Mouse (Mus musculus) intestine, postnatal 0 days (tissue): Measurements from ENCODE around the gene Tcea2. TPM values are rescaled to one million over a fixed set of nuclear protein-coding genes. Genes with fewer than 3 reads are reported as not detected.

Experiments used
- ATAC-seq: fragments of 200-750 bp; cut with Nextera tagmentation; 2 replicates; pipeline ENCODE4 v1.8.0; 2017; ENCODE audit warnings: mild to moderate bottlenecking, moderate TSS enrichment, moderate library complexity
- H3K27ac ChIP-seq: fragments of 300-500 bp; sonication (generic); 2 replicates; pipeline ENCODE4 v1.5.1; 2014; ENCODE audit warnings: mild to moderate bottlenecking, low read depth, low read length, moderate library complexity
- H3K27me3 ChIP-seq: fragments of 300-500 bp; sonication (generic); replicated peaks from 2 replicates; pipeline ENCODE4 v1.6.1; 2014; ENCODE audit warnings: low read length, mixed read lengths; ENCODE audit not compliant: control insufficient read depth, insufficient read depth
- H3K36me3 ChIP-seq: fragments of 300-500 bp; sonication (generic); 2 replicates; pipeline ENCODE4 v1.6.1; 2014; ENCODE audit warnings: mild to moderate bottlenecking, moderate library complexity; ENCODE audit not compliant: control insufficient read depth, insufficient read depth
- H3K4me1 ChIP-seq: fragments of 300-500 bp; sonication (generic); replicated peaks from 2 replicates; pipeline ENCODE4 v1.6.1; 2014; ENCODE audit warnings: antibody characterized with exemption, low read length, mixed read lengths; ENCODE audit not compliant: control insufficient read depth, insufficient read depth
- H3K4me2 ChIP-seq: fragments of 300-500 bp; sonication (generic); replicated peaks from 2 replicates; pipeline ENCODE4 v1.6.1; 2014; ENCODE audit warnings: low read depth, mild to moderate bottlenecking, moderate library complexity
- H3K4me3 ChIP-seq: fragments of 300-500 bp; sonication (generic); 2 replicates; pipeline ENCODE4 v1.5.1; 2014; ENCODE audit warnings: low read depth, low read length
- H3K9ac ChIP-seq: fragments of 300-500 bp; sonication (generic); 2 replicates; pipeline ENCODE4 v1.6.1; 2014; ENCODE audit warnings: mild to moderate bottlenecking, low read depth, low read length
- H3K9me3 ChIP-seq: fragments of 300-500 bp; sonication (generic); 2 replicates; pipeline ENCODE4 v1.6.1; 2016; ENCODE audit warnings: mixed run types; ENCODE audit not compliant: control insufficient read depth
- CTCF ChIP-seq: sonication (generic); IDR thresholded peaks from 2 replicates; pipeline ENCODE4 v1.5.1; 2016; ENCODE audit warnings: low read depth, mild to moderate bottlenecking, control low read depth, antibody characterized with exemption, moderate library complexity
- WGBS: fragments of 180-500 bp; shearing (Covaris S2); extraction: QIAGEN DNeasy Blood & Tissue Kit; methylation state at CpG from one replicate; pipeline ENCODE4 v1.1.7; 2014; 5-methylcytosine and 5-hydroxymethylcytosine counted together
- polyA plus RNA-seq: library from polyadenylated mRNA; unstranded; fragments of >200 nt; fragmentation: Nextera tagmentation; extraction: Ambion mirVana; gene quantifications from 2 replicates; pipeline ENCODE4 v1.2.1, GENCODE M21; 2015

Gene Tcea2
- polyA plus RNA-seq, 1 experiment from 2014 or later = 6.8 TPM

DNA sequence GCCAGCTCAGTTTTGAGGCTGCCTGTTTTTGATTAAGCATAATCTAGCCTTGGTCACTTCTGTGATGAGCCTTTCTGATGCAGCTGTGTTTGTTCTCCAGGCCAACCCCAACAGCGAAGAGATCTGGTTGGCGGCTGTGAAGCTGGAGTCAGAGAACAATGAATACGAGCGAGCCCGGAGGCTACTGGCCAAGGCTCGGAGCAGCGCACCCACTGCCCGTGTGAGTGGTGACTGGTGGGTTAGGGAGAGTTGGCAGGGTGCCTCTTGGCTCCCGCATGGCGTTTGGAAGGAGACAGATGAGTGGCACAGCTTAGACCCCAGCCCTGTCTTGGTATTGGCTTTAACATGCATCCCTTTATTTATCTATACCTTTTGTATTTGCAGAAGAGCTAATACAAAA is 31.2 kb upstream of the Tcea2 start:
- no peak overlapping the region for H3K27ac ChIP-seq
- 95% methylated on average over 10 of the region's 10 CpGs for WGBS
- H3K9me3 ChIP-seq = no peaks in the 10 kb centered on the region
- TF ChIP-seq CTCF = no peak
- ATAC-seq = no peak
- no peak overlapping the region for H3K4me3 ChIP-seq
- H3K4me1 ChIP-seq = peaks cover 13% of the 10 kb centered on the region
- peaks cover 52% of the 10 kb centered on the region for H3K36me3 ChIP-seq
- no peak overlapping the region for H3K4me2 ChIP-seq
- H3K27me3 ChIP-seq = no peaks in the 10 kb centered on the region
- H3K9ac ChIP-seq = no peak overlapping the region

DNA sequence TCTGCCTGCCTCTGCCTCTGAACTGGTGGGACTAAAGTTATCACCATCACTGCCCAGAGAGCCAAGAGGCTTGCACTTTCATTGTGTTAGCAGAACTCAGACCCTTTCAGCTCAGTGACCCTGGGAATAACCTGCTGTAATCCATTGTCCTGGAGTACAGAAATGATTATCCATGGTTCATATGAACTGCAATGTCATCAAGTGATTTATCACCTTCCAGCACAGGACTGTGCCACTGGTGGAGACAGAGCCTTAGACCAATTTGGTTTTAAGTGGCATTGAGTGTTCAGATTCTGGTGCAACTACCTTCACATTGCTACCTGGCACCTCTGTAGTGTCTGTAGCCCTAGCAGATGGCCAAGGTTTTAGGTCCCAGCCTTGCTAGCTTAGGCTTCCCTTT is 27.0 kb upstream of the Tcea2 start:
- Histone ChIP-seq H3K9ac (no peak overlapping the region), H3K4me1 (peaks cover 6% of the 10 kb centered on the region; the same call in 1 of the 2 replicates), H3K4me3 (no peak overlapping the region), H3K27me3 (peaks cover 21% of the 10 kb centered on the region; the same call in 1 of the 2 replicates), H3K9me3 (no peaks in the 10 kb centered on the region), H3K4me2 (no peak overlapping the region), H3K36me3 (peaks cover 68% of the 10 kb centered on the region), H3K27ac (peak overlapping the region; percentile 68; the same call in 1 of the 2 replicates)
- no peak for TF ChIP-seq CTCF
- peak; percentile 51 for ATAC-seq

DNA sequence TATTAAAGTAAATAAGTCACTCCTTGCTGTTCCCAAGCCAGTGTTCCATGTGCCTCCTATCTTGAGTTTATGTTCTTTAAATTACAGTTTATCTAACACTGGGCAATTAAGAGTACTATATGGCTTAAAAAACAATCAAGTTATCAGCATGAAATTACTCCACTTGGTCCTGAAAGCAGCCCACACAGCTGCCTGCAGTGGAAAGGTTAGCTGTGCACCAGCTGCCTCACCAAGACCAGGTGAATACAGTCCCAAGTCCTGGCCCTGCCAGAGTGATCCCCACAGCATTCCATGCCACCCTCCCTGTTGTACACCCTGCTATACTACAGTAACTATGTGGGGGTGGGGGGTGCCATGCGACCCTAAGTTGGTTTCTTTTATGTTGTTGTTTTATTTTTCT is 26.6 kb upstream of the Tcea2 start:
- Histone ChIP-seq H3K4me3 (no peak overlapping the region), H3K9ac (no peak overlapping the region), H3K27me3 (peaks cover 24% of the 10 kb centered on the region; the same call in 1 of the 2 replicates), H3K4me1 (peaks cover 6% of the 10 kb centered on the region; the same call in 1 of the 2 replicates), H3K9me3 (no peaks in the 10 kb centered on the region), H3K4me2 (no peak overlapping the region), H3K36me3 (peaks cover 64% of the 10 kb centered on the region), H3K27ac (peak overlapping the region; percentile 54; the same call in 1 of the 2 replicates)
- peak; percentile 87 for ATAC-seq
- TF ChIP-seq CTCF = no peak
- 48% methylated on average over 1 of the region's 1 CpGs for WGBS

DNA sequence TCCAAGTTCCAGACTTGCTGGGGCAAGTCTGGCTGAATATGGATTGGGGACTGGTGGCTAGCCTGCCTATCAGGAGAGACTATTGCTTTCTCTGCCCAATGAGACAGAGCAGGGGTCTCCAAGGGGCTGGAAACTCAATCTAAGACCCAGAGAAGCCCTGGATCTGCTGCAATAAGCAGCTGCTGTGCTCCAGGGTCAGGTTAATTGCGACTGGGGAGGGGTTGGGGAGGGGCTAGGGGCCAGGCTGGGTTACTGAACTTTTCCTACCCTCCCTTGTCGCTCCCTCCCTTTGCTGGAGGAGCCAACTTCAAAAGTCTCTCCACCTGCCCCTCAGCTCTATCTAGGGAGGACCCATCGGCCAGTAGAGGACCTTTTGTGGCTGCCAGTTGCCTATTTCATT is 23.4 kb upstream of the Tcea2 start, which contains the start of gene Gm29797:
Gene Gm29797, plus strand, starts transcription at position 301 of the 400 bp plus-strand sequence.
- Histone ChIP-seq H3K4me2 (no peak within 1 kb of the TSS), H3K27me3 (peaks cover 50% of the 10 kb centered on the region), H3K9ac (no peak within 1 kb of the TSS), H3K36me3 (peaks cover 46% of the 10 kb centered on the region), H3K27ac (no peak within 1 kb of the TSS), H3K9me3 (no peaks in the 10 kb centered on the region), H3K4me1 (peaks cover 4% of the 10 kb centered on the region; the same call in 1 of the 2 replicates), H3K4me3 (no peak within 1 kb of the TSS)
- WGBS = 77% methylated on average over 3 of the region's 3 CpGs
- TF ChIP-seq CTCF = no peak
- no peak for ATAC-seq

DNA sequence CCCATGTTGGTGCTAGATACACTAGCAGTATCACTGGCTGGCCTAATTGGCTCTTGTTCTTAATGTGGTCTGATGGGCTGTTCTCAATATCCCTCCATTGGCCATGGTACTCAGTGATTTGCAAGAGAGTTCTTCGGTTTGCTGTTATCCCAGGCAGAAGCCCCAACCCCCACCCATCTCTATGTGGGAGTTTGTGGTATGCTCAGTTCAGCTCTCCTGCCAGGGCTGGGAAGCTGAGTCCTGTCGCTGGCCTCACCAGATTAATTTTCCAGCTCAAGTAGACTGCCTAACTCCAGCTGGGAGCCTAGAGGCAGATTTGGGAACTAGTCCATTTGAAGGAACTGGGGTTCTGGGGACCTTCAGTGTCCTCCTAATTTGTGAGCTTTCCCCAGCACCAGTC is 22.7 kb upstream of the Tcea2 start:
- Histone ChIP-seq H3K9me3 (no peaks in the 10 kb centered on the region), H3K27me3 (peaks cover 50% of the 10 kb centered on the region), H3K36me3 (peaks cover 43% of the 10 kb centered on the region), H3K4me2 (no peak overlapping the region), H3K4me1 (peaks cover under 1% of the 10 kb centered on the region; the same call in 1 of the 2 replicates), H3K4me3 (no peak overlapping the region), H3K9ac (no peak overlapping the region), H3K27ac (no peak overlapping the region)
- ATAC-seq = no peak
- TF ChIP-seq CTCF = no peak
- 88% methylated on average over 2 of the region's 2 CpGs for WGBS

DNA sequence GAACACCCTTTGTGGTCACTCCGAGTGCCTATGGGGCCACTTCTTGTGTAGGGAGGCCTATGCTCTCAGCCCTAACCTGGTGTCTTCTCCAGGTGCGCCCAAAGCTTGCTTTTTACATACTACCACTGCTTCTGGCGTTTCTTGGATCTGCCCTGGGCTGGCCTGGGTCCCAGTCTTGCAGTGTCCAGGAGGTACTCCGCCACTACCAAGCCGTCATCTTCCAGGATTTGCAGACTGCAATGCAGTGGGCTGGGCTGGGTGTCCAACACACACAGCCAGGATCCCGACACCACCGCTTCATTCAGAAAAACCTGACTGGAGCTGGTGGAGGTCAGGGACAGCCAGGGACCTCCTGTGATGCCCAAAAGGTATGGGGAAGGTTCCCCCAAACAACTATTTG is 21.6 kb upstream of the Tcea2 start:
- H3K27me3 ChIP-seq = peaks cover 54% of the 10 kb centered on the region
- no peaks in the 10 kb centered on the region for H3K9me3 ChIP-seq
- H3K4me2 ChIP-seq = no peak overlapping the region
- H3K4me1 ChIP-seq = no peaks in the 10 kb centered on the region; the same call in 1 of the 2 replicates
- no peak for ATAC-seq
- no peak for TF ChIP-seq CTCF
- no peak overlapping the region for H3K4me3 ChIP-seq
- no peak overlapping the region for H3K27ac ChIP-seq
- H3K9ac ChIP-seq = no peak overlapping the region
- WGBS = 86% methylated on average over 7 of the region's 7 CpGs
- H3K36me3 ChIP-seq = peaks cover 38% of the 10 kb centered on the region
